Mouse (Mus musculus) left cerebral cortex, postnatal 4 days (tissue): Measurements from ENCODE around the gene Dcakd. TPM values are rescaled to one million over a fixed set of nuclear protein-coding genes. Genes with fewer than 3 reads are reported as not detected.

ENCODE experiments used
- DNase-seq: peaks from one replicate; pipeline ENCODE4 v3.0.0-alpha.2; 2022
- intact Hi-C: fragments of 180-260 bp; cut with DNase I; formaldehyde crosslinking; loops from one replicate; pipeline ENCODE4 v1.15.1; 2025
- microRNA-seq: library from miRNA; unstranded; fragments of <30 nt; microRNA quantifications from one replicate; pipeline ENCODE4 v1.2.0, GENCODE M21; 2022
- total RNA-seq, 2 experiments: library from RNA; stranded (reverse); gene quantifications; 2 replicates each; pipeline ENCODE4 v1.2.3; 2021

Dcakd gene
- total RNA-seq, 2 experiments from 2014 or later: 116 to 128 TPM

GRCm38 (mm10) chr11:102946265-102946991 is 81.7 kb downstream of the Dcakd start, which contains the start of gene C1ql1:
TSS of gene C1ql1 (minus strand) at chr11:102946688.
- DNase-seq: peak; percentile 92
- intact Hi-C loops: no loop called here

- no peak for DNase-seq
- intact Hi-C loops: no loop called here
These were observed 82.5 kb downstream of the Dcakd start for GRCm38 (mm10) chr11:102945306-102946264.

Small RNA genes within 50 kb of the gene (microRNA-seq; reads per million reads assigned to microRNA genes)
- gene Mir6931: 1.5 reads per million

Other genes starting within 250 kb of the Dcakd start
- 10 to 100 TPM; 46.7 to 60.2 TPM for gene Gjc1, start 208.6 kb downstream of the Dcakd start, total RNA-seq
- gene Higd1b, start 192.5 kb downstream of the Dcakd start, total RNA-seq: 1 to 10 TPM; 3.8 to 6.7 TPM
- 100 to 1,000 TPM; 113 to 125 TPM for gene Eftud2, start 147.3 kb downstream of the Dcakd start, total RNA-seq
- gene Ccdc103, start 147.1 kb downstream of the Dcakd start, total RNA-seq: under 1 TPM; 0.48 to 0.95 TPM
- gene Fam187a, start 143.2 kb downstream of the Dcakd start, total RNA-seq: not detected
- gene Gfap, start 127.4 kb downstream of the Dcakd start, total RNA-seq: 10 to 100 TPM; 37.2 to 56.0 TPM
- gene Kif18b, start 103.2 kb downstream of the Dcakd start, total RNA-seq: 1 to 10 TPM; 3.7 to 4.1 TPM
- gene C1ql1, start 81.6 kb downstream of the Dcakd start, total RNA-seq: 10 to 100 TPM; 10.9 to 12.7 TPM
- gene Nmt1, start 143 bp downstream of the Dcakd start, total RNA-seq: 10 to 100 TPM; 60.3 to 67.8 TPM
- 10 to 100 TPM; 11.1 to 13.8 TPM for gene Plcd3, start 73.3 kb upstream of the Dcakd start, total RNA-seq
- 10 to 100 TPM; 31.7 to 41.3 TPM for gene Acbd4, start 73.3 kb upstream of the Dcakd start, total RNA-seq
- gene Hexim1, start 87.9 kb upstream of the Dcakd start, total RNA-seq: 10 to 100 TPM; 22.9 to 23.2 TPM
- gene Hexim2, start 104.1 kb upstream of the Dcakd start, total RNA-seq: 10 to 100 TPM; 19.0 to 24.2 TPM
- gene Fmnl1, start 142.8 kb upstream of the Dcakd start, total RNA-seq: 10 to 100 TPM; 34.8 to 39.1 TPM
- gene 1700023F06Rik, start 180.2 kb upstream of the Dcakd start, total RNA-seq: 1 to 10 TPM; 1.5 to 2.0 TPM
- 1 to 10 TPM; 1.4 to 2.0 TPM for gene Spata32, start 190.1 kb upstream of the Dcakd start, total RNA-seq
- 1 to 10 TPM; 3.7 to 4.3 TPM for gene Map3k14, start 239.1 kb upstream of the Dcakd start, total RNA-seq